Mouse (Mus musculus): ENCODE measurements around the gene Pde4b.
A peak's percentile ranks its signal among the peaks of the same experiment; 100 is the strongest.

The Pde4b gene

DNA sequence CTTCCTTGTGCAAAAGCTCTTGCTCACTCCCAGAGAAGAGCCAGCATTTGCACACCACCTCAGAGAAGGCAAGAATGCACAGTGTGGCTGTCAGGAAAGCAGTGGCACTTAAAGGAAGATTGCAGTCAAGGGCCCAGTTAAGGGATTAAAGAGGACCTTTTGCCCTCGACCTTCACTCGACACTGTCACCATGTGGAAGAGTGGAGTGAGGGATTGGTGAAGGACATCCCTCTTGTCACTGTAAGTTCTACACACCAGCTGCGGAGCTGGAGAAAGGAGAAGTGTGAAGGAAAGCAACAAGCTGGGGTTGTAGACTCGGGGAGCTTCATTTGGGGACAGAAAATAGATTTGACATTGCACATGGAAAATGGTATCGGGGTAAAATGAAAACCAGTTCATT is 89.9 kb downstream of the Pde4b start:
- no peak for DNase-seq

DNA sequence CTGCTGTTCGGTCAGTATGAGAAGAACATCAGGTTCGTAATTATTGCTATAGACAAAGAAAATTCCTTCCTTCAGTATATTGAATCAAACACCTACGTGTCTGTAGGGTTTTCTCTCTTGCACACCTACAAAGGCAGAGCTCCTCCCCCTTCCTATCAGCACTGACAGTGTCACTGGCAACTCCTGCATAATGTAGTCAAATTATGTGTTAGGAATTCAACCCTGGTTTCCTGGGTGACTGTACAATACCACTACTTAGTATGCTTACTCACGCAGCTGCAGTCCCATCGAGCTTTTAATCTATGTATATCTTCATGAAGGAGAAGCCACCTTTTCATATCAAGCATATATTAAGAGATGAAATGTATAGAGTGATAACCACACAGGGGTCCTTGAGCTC is 99.5 kb downstream of the Pde4b start:
- no peak for DNase-seq

DNA sequence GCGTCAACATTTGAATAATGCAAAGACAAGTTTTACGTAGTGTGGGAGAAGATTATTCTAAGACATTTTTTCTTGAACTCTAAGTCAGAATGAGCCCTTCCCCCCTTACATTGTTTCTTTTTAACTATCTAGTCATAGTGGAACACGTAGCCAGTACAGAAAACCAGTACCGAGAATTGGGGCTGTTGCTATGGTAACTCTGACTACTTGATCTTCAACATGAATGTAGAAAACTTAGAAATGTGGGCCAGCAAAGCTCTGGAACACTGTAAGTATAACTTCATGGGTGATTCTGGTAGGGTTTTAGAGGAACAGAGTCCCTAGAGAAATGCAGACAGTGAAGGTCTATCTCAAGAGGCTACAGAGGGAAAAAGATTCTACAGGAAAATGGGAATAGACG is 110.4 kb downstream of the Pde4b start:
- DNase-seq: no peak

DNA sequence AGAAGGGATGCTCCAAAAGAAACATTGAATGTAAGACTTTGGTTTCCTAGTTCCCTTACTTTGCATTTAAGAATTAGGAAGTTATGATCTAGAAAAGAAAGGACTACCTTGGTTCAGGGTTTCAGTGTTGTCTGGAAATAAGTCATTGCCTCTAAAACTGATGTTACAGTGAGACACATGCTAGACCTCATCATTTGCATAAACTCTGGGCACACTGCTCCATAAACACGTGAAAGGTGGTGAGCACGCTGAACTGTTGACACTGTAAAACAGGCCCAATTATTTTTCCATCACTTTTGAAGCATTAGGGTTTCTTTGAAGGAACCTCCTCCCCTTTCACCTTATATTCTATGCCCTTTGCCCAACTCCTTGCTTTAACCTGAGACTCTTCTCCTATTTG is 122.4 kb downstream of the Pde4b start:
- DNase-seq: no peak

DNA sequence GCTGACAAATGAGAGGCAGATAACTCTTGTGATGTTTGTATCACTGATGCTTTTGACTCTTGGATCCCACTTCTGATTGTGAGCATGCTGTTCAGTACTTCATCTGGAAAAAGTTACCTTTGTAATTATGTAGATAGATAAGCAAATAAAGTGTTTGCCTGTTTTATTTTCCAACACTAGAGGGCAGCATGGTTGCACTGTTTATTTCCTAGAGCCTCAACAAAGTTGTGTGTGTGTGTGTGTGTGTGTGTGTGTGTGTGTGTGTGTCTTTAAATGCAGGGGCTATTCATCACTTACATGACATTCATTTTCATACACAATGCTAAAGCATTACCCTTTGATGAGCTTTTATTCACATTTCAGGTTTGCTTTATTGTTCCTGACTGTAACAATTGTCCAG is 139.4 kb downstream of the Pde4b start:
- peak; percentile 17 to 47 for DNase-seq

DNA sequence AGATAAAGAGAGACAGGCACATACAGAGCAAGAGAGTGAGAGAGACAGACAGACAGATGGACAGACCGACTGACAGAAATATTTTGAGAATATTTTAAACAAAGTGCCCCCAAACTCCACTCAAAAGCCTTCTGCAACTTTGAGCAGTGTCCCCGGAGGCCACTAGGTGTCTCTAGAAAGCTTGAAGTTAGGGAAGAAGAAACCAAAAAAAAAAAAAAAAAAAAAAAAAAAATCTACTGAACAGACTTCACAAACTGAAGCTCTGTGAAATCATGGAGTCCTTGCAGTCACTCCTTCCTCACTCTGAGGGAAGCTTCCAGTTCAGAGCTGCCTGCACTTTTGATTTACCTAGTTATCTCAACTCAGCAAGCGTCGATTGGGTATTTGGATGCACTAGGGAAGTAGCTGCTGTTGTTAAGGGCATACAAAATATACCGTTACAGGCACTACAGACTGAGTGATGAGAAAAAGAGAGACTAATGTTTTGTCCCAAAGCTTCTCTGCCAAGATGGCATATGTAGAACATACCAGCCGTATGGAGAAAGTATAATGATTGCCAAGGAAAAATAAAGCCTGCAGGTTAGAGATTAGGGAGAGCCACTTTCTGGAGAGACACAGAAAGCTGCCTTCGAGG is 141.7 kb downstream of the Pde4b start:
- peak; percentile 46 to 73 for DNase-seq

DNA sequence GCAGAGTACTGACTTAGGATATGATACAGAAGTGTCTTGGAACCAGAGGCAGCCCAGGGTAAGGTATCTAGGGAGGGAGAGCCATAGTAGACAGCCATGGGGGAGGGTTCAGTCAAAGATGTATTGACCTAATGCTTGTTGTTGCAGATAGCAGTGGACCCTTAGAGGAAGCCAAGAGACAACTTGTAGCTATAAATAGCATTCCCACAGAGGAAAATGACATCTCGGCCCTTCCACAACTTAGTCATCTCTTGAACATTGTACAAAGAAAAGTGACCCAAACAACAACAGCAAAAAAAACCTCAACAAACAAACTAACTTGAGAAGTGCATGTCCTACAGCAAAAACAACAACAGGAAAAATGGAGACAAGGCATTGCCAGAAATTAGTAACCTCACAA is 143.6 kb downstream of the Pde4b start:
- DNase-seq: no peak

DNA sequence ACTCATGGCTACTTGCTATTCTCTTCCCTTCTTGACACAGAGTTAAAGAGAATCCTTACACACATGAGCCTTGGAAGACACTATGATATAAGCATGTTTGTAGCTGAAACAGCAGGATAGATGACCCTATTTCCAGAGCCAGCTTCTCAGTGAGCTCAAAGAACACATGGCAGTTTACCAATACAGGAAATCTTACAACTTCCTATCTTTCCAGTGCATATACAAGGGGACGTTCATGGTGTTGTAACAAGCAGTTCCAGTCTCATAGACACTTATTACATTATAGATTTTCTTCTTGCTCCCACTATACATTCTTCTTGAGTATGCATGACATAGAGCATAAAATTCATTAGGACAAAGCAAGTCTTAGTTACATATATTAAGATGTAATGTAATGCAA is 146.3 kb downstream of the Pde4b start:
- DNase-seq: no peak

DNA sequence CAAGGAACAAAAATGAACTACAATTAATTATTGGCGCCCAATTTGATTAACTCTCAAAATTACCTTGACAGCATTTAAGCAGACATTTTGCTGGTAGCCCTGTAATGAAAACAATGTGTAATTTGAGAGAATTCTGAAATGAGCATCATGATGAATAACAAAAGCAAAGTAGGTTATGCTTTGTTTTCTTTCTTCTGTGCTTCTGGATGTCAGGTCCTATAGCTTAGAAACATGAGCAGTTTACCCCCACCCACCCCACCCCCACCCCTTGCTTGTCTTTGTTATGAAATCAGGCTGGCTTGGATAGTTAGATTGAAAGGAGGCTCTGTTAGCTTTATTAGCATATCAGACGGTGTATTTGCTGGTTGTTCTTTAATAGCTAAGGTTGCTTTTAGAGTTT is 147.8 kb downstream of the Pde4b start:
- no peak for DNase-seq

DNA sequence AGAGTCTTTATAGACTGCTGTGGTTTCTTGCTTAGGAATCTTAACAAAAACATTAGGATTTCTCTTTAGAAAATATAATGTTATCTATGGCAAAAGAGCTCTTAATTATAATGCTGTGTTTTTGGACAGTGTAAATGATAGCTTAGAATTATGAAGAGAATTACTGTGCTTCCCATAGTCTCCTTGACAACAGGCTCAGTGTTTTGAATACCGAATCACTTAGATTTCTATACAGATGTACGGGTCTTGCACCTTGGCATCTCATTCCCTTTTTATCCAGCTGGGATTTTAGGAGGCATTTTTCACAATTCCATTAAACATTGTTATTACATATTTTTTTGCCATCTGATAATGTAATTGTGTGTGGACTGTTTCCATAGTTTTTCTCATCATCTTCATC is 151.8 kb downstream of the Pde4b start:
- DNase-seq: no peak

DNA sequence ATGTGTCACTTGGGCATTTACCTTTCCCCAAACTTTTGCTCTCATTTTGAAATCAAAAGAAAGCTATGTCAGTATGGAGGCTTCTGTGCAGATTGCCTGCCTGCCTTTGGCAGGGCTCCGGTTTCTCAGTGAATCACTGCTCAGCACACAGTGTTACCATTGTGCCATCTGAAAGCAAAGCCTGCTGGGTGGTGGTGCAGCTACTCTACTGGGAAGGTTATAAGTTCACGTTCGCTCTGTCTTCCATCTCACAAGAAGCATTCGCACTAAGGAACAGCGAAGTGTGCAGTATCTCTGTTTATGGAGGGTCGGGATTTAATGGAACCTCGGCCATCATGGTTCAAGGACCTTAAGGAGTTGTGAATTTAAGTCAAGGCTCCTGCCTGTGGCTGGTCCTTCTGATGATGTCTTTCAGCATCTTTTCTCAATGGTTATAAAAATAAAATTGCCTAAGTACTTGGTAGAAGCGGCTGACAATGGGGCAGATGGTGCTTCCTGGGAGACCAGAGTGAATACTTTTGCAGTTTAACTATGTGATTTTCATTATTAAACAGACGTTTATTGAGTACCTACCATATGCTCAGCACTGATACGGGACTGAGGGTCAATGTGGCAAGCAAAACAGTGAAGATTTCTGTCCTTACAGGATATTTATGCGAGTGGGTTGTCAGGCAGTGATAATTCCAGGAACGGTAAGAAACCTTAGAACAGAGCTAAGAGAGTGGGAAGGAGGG is 152.5 kb downstream of the Pde4b start:
- peak; percentile 64 to 74 for DNase-seq

DNA sequence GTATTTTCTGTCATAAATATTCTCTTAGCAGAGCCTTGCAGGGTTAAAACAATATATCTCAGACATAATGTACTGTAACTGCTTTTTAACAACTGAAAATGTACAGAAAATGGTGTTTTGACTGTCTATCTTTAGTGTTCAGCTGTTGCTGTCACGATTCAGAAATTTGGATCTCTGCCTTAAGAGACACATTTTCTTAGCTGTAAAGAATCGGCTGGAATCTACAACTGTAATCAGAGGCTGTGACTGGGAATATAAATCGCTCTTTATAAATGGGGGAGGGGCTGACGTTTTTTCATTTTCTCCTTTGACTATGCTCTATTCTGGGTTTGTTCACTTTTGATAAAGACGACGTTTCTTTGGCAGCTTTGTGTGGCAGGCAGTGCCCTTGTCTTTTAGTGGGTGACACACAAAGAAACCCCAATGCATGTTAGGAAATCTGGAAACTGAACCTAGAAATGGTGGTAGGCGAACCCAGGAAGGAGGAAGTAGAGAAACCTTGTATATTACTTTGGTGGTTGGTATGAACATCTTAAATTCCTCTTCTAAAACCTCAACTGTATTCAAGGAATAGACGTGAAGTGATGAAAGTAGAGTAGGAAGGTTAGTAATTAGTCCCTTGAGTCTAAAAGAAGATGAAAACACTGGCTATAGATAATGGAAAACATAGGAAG is 153.5 kb downstream of the Pde4b start:
- DNase-seq: no peak

DNA sequence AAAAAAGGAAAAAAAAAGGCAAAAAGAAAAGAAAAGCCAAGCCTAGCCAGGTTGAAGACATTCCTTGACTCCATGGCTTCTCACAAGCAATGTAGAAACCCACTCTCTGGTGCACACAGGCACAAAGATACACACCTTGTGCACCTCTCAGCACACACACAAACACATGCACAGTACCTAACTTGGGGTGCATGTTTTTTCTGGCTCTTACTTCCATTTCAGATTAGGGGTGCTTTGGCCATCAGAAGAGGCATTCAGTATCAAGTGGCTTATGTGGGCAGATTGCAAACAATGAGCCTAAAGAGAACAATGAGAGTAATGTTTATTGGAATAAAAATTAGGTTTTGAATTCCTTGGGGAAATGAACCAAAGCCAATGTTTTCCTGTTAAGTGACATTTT is 166.7 kb downstream of the Pde4b start:
- no peak for DNase-seq

DNA sequence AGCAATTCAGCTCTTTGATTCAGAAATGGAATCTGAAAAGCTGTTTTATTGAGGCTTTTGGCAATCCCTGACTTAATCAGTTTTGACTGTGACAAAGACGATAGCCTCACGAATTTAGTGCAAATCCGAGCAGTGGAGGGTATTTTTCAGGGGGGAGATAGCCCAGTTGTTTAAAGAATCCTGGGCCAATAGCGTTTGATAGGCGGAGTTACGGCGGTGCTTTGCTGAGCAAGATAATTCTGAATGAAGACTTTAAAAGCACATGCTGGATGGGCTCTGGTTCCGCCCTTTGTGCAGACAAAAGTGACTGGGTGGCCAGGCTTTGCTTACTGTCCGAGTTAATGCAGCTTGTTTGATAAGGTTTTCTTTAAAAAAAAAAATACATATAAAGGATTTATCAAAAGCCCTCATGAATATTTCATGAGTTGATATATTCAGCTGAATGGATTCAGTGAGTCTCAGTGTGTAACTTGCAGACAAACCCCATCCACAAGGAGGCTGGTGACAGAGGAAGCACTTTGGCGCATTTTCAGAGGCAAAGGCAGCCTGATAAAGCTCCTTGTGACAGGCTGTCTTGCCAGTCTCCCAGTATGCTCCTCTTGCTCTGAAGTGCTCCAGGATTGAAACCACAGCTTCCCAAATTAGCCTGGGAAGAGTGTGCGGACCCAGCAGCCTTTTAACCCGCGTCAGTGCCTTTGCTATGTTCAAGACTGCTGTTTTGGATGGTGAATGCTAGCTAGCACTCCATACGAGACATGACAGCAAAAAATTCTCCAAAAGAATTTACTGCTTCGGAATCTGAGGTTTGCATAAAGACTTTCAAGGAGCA is 167.3 kb downstream of the Pde4b start:
- peak; percentile 49 to 62 for DNase-seq

DNA sequence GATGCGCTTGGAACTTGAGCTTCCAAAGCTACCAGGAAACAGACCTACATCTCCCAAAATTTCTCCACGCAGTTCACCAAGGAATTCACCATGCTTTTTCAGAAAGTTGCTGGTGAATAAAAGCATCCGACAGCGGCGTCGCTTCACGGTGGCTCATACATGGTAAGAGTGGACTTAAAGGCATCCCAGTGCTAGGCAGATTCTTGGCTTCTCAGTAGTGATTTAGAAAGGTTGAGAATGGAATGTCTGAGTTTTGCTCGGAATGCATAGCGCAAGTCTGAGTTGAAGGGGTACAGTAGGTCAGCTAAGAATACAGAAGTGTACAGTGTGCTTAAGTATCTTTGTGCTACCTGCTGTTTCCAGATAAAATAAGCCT is 167.9 kb downstream of the Pde4b start:
- DNase-seq: peak in 1 of 2 experiments; percentile 19

DNA sequence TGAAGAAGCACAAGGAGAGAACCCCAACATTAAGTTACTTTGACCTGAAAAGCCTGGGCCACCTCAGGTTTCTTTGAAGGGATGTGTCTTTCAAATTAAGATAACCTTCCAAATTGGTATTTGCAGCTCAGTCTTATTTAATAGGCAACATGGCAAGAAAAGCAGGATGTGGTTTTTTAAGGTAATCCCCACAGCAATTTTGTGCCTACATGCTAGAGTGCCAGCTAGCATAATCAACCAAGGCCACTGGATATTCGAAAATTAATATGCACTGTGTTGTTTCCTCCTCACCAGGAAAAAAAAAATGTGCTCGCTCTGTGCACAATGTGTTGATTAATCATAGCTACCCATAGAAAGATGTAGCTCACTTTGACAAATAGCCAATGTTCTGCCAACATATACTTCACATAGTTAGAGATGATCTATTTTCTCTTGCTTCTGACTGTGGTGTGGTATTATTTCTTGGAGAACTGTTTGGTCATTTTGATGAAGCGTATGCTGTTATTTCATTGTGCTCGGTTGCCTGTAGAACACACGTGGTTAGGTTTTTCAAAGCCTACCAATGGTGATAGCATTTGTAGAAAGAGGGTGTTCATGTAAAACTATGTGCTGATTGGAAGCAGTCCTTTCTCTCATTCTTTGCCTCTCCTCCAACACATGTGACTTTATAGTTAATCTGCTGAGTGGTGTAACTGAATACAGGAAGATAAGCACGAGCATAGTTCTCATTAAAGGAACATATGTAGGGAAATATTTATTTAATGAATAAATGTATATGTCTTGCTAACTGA is 169.0 kb downstream of the Pde4b start:
- DNase-seq: no peak

DNA sequence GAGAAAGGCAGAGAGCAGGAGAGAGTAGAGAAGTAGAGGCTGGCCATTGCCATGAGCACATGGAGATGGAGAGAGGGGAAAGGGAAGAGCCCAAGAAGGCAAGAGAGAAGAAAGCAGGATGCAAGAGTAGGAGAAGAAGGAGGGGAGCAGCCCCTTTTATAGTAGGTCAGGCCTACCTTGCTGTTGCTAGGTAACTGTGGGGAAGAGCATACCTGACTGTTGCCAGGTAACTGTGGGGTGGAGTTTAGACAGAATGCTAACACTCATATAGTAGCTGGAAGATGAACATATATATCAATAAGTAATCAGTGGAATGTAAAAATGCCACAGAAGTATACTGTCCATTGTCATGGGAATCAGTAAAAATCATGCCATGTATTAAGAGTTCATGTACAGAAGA is 172.9 kb downstream of the Pde4b start:
- no peak for DNase-seq

DNA sequence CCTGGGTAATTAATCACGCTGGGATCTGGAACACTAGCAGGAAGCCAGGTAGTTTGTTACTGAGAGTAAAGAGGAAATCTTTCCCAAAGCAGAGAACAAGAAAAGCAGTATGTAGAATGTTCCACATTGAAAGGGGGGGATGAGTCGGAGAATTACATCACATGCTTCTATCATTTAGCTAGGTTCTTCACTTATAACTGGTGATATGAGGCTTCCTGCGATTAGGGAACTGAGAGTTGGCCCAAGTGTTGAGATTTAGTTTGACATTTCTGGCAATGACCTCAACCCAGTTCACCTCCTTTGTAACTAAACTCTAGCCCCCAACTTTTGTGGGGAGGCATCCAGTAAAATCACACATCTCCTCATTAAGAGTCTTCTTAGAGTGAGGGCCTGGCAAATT is 185.0 kb downstream of the Pde4b start:
- no peak for DNase-seq

DNA sequence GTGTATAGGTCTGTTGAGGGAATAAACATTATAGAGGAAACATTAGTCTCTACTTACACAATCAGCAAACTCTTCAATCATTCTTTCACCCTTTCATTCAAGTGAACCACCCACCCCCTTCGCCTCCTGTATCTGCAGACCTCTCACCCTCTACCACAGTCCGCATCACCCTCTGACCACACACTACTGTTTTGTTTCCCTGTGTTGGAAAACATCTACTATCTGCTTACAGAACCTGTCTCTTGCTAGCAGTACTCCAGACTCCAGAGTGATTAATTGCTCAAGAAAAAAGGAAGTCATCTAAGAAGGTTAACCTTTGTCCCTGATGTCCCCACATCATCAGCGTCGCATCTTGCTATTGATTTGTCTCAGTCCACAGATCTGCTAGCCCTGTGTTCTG is 185.4 kb downstream of the Pde4b start:
- DNase-seq: no peak

DNA sequence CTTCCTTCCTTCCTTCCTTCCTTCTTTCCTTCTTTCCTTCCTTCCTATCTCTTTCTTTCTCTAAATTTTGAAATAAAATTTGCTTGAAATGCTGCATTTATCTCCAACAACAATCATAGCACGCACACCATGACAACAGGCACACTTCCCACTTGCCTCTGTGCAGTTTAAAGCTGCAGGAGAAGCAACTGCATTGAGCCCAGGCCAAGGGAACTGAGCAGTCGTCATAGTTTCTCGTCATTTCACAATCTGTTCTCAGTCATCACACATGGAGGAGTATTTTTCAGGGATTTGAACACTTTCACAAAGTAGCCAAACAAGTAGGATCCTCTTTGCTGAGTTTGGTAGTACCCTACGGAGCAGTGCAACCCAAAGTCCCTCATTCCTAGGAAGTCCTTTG is 188.4 kb downstream of the Pde4b start:
- DNase-seq: no peak

DNA sequence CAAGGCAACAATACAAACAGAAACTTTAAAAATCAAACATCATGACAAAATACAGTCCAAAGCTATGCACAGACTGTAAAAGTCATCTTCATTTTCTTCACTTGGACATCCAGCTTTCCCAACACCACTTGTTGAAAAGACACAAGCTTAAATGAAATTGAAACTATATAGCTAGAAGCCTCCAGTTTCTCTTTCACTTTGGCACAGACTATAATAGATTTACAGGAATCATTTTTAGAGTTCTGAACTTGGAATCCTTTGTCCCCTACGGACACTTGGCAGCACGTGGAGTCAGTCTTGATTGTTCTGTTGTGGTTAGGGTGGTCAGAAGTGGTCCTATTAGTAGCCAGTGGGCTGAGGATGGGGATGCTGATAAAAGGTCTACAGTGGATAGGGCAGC is 191.6 kb downstream of the Pde4b start:
- DNase-seq: no peak

DNA sequence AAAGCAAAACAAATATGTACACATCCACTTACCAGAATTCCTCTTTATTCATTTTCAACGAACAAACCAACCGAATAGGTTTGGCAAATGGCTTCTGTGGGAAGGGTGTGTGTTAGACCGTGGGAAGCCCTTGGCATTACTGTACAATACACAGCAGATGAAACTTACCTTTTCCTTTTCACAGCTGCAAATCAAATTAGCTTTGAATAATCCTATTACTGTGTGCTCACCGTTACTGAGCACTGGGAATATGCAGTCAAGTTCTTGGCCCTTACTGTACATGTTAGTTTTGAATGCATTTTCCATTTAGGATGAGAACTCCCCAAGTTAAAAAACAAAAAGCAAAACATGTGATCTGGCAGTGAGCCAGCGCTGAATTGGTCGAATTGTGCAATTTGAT is 199.8 kb downstream of the Pde4b start:
- no peak for DNase-seq

Data from cerebellum, postnatal 25 days (tissue).